Comparison of ENCODE assay signal across 15 mouse cellular contexts in the genomic region with DNA sequence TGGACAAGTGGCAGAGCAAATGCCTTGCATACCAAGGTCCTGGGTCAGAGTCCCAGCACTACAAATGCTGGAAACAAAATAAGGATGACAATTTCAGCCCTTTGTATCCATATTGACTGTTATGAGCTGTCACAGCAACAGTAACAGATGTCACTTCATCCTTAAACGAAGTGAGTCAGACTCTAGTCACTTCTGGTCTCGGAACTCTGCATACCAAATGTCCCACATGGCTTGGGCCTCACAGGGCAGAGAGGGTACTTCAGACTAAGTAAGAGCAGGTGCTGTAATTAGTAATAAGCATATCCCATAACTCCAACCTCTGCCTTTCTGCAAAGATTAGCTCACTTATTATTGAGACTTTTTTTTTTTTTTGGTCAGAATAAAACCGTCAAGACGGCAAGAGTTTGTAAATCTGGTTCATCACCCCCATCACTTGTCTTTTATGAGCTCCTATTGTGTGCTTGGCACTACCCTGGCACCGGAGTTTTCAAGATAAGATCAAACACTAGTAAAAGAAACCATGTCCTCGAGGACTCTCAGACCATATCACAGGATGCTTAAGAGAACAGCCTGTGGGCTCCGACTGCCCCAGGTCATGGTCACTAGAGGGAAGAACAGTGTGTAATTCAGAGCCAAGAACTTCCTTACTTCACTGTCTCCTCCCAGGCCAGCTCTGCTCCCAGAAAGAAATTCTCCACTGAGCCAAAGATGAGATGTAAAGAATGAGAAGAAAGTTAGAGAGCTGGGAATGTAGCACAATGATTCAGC.
"Had no signal": no experiment of that assay in that cellular context is flagged by ENCODE, and none has a peak within 500 bp of the region (broad histone marks: within the 10 kb centered on the region; RNA-seq: fewer than 3 reads in every experiment).

No protein-coding gene starts in this region.

- ATAC-seq: intestine, postnatal 0 days; liver, postnatal 0 days; midbrain, embryonic 16.5 days had no signal

- DNase-seq: kidney, adult 8-10 months; kidney, postnatal 25 days; layer of hippocampus, adult 9-11 months; layer of hippocampus, postnatal 36 days; liver; liver, embryonic 13.5 days; liver, postnatal 0 days; right cerebral cortex, postnatal 14 days; thymus, postnatal 36 days had no signal

- H3K4me1 ChIP-seq: liver, embryonic 13.5 days; neural tube, embryonic 13.5 days; stomach, embryonic 15.5 days had no signal

- H3K9me3 ChIP-seq: limb, embryonic 12.5 days; liver, embryonic 13.5 days; midbrain, embryonic 12.5 days; neural tube, embryonic 13.5 days; stomach, embryonic 15.5 days had no signal

- H3K4me3 ChIP-seq: limb, embryonic 12.5 days; liver, embryonic 13.5 days; midbrain, embryonic 12.5 days; neural tube, embryonic 13.5 days; stomach, embryonic 15.5 days had no signal

- H3K9ac ChIP-seq: limb, embryonic 12.5 days; liver, embryonic 13.5 days; liver, postnatal 0 days; midbrain, embryonic 12.5 days; neural tube, embryonic 13.5 days; stomach, embryonic 15.5 days had no signal

- H3K27me3 ChIP-seq: limb, embryonic 12.5 days; liver, embryonic 13.5 days; midbrain, embryonic 12.5 days; neural tube, embryonic 13.5 days; stomach, embryonic 15.5 days had no signal

- H3K27ac ChIP-seq: liver, embryonic 13.5 days; midbrain, embryonic 12.5 days; neural tube, embryonic 13.5 days; stomach, embryonic 15.5 days had no signal

- H3K4me2 ChIP-seq: limb, embryonic 12.5 days; liver, embryonic 13.5 days; midbrain, embryonic 12.5 days; neural tube, embryonic 13.5 days; stomach, embryonic 15.5 days had no signal

- H3K36me3 ChIP-seq: liver, embryonic 13.5 days; midbrain, embryonic 12.5 days; neural tube, embryonic 13.5 days; stomach, embryonic 15.5 days had no signal
